Mouse (Mus musculus) liver, adult 2 months (tissue): ENCODE results near the gene Prkch.

Experiments
- CTCF ChIP-seq: fragments of 200-500 bp; IDR thresholded peaks from 2 replicates; pipeline ENCODE4 v1.5.1; 2011; ENCODE audit warnings: low read depth, low read length, control low read depth
- POLR2A ChIP-seq: fragments of 200-500 bp; IDR thresholded peaks from 2 replicates; pipeline ENCODE4 v1.6.1; 2011; ENCODE audit warnings: low read length, control low read depth; ENCODE audit not compliant: insufficient read depth; ENCODE audit errors: extremely low read depth

GRCm38 (mm10) chr12:73695110-73695509, 110.5 kb downstream of the Prkch start:
- TF ChIP-seq POLR2A, result no peak
- no peak for TF ChIP-seq CTCF
